Mouse (Mus musculus) natural killer cell, adult 2 months (primary cell): Measurements from ENCODE around the gene Zfp36l3.
"Not testable (repeated sequence)": the region's sequence is repeated elsewhere in the genome, so short reads cannot be mapped to it uniquely, and the experiment has no call there.

ENCODE experiments used
- DNase-seq, 2 experiments: peaks; one replicate each; pipeline ENCODE4 v3.0.0; 2022; ENCODE audit warnings: low spot score in 2 of 2

Zfp36l3 gene

GRCm38 (mm10) chrX:53776276-53776675, at the start of gene Zfp36l3:
TSS of gene Zfp36l3 (minus strand) at chrX:53776394.
- no peak for DNase-seq

GRCm38 (mm10) chrX:53799074-53799473, 22.9 kb upstream of the Zfp36l3 start:
- DNase-seq = no peak

- DNase-seq = not testable (repeated sequence)
Observed at GRCm38 (mm10) chrX:53797519-53797918, 21.3 kb upstream of the Zfp36l3 start, which contains the start of gene Xlr. TSS of gene Xlr (minus strand) at chrX:53797706.

- DNase-seq = no peak
Observed at GRCm38 (mm10) chrX:53757736-53758135, 18.5 kb downstream of the Zfp36l3 start, which contains the start of gene 1700013H16Rik. TSS of gene 1700013H16Rik (minus strand) at chrX:53757831.

GRCm38 (mm10) chrX:53752851-53753250, 23.3 kb downstream of the Zfp36l3 start:
- no peak for DNase-seq

- DNase-seq = no peak
Observed at GRCm38 (mm10) chrX:53728967-53729366, 47.2 kb downstream of the Zfp36l3 start.

- DNase-seq = no peak
Observed at GRCm38 (mm10) chrX:53724596-53724995, 51.6 kb downstream of the Zfp36l3 start, which contains the start of gene 4930502E18Rik. TSS of gene 4930502E18Rik (plus strand) at chrX:53724826.
